Mouse (Mus musculus) B cell, adult 2 months (primary cell): ENCODE data around the gene B2m.

Source experiments
- DNase-seq, 2 experiments: peaks; one replicate each; pipeline ENCODE4 v3.0.0; 2022

Gene B2m

GRCm38 (mm10) chr2:122151221-122151620 lies 3.7 kb downstream of the B2m start:
- no peak for DNase-seq

DNA sequence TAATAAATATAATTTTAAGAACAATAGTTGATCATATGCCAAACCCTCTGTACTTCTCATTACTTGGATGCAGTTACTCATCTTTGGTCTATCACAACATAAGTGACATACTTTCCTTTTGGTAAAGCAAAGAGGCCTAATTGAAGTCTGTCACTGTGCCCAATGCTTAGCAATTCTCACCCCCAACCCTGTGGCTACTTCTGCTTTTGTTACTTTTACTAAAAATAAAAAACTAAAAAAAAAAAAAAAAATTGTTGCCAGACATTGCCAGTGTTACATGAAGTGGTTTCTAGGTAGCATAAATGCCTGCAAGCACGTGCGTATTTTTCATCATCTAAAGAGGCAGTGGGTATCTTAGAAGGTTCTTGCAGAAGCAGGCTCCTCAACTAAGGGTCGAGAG lies 5.4 kb downstream of the B2m start:
- DNase-seq = no peak

GRCm38 (mm10) chr2:122153681-122154365 lies 6.3 kb downstream of the B2m start:
- no peak for DNase-seq

- DNase-seq = no peak
Measured at GRCm38 (mm10) chr2:122154479-122154878, 7.0 kb downstream of the B2m start.

- peak in 1 of 2 experiments; percentile 25 for DNase-seq
Measured at GRCm38 (mm10) chr2:122155292-122155691, 7.8 kb downstream of the B2m start.

GRCm38 (mm10) chr2:122156051-122156700 lies 8.7 kb downstream of the B2m start:
- DNase-seq = peak in 1 of 2 experiments; percentile 29

GRCm38 (mm10) chr2:122157561-122157960 lies 10.1 kb downstream of the B2m start:
- DNase-seq = no peak

DNA sequence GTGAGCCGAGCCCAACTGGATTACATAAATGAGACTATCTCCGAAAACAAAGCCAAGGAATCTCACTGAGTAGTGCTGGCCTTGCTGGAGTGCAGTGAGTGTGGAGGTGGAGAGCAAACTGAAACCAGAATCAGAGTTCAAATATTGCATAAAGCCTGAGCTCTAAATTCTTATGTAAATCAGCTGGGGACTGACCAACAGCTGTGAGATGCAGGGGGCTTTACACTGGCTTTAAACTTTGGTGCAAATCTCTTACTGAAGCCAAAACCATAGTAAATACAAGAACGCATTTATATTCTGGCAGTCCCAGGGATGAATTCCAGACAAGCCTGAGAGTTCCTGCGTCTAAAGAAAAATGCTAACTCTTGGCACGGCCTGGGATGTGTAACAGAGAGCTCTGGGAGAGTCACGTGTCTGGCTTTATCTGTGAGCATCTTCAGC lies 10.9 kb downstream of the B2m start:
- no peak for DNase-seq

DNA sequence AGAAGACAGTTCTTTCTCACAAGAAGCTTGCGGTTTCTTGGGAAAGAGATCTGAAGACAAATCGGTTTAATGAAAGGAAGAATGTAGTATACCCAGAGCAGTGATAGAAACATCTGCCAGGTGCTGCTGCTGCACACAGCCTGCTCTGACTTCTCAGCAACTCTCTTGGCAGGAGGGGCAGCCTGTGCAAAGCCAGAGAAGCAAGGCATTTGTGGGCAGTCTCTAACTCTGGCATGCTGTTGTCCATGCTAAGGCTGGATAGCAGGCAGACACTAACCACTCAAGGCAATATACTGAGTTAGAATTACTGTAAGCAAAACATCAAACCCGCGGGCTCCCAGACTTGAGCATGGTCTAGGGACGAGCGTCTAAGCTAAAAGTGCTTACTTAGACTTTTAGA lies 12.2 kb downstream of the B2m start:
- DNase-seq = no peak

- DNase-seq = peak; percentile 89 to 92
Measured at GRCm38 (mm10) chr2:122160680-122161079, 13.2 kb downstream of the B2m start, which contains the start of gene Trim69. Gene Trim69 (plus strand): TSS chr2:122160700.

GRCm38 (mm10) chr2:122161542-122161941 lies 14.1 kb downstream of the B2m start:
- no peak for DNase-seq

DNA sequence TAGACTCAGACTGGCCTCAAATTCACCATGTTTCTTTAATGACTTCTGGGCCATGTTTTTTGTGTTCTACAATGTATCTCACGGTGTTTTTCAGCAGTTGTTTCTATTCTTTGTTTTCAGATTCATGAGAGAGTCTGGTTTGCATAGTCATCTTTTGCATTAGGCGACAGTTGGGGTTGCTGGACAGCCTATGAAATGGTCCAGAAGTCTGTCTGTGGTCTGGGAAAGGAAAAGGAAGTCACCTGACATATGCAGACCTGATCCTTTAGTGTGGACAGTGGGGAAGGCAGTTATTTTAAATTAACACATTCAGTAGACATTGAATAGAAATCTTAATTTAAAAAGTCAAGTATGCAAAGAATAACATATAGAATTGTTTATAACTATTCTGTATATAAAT lies 15.0 kb downstream of the B2m start:
- DNase-seq = no peak

DNA sequence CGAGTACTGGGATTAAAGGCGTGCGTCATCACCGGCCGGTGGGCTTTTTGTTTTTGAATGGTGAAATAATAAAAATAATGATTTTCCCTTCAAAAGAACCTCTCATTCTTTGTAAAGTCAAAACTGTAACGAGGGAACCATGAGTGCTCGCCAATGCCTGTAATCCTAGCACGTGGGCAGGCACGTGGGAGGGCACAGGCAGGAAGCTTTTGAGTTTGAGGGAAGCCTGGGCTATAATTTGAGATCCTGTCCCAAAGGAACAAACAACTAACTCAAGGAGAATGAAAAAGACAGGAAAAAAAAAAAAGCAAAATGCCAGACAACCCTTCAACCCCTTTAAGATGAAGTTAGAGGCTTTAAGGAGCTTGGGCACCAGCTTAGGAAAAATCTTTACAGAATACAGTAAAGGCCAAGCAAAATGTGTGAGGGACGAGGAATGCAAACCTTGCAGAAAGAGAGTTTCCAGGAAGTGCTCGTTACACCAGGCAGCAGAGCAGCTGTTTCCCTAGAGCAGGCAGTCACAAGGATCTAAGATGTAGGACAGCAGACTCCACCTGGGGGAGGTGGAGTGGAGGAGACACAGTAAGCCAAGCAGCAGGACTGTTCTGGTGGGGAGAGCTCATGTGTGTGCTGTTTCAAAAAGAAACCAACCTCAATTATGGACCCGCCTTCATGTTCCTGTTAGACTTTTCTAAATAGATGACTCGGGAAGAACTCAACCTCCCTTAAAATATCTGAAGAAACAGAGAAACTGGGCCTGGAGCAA lies 16.1 kb downstream of the B2m start:
- DNase-seq = no peak

- peak in 1 of 2 experiments; percentile 23 for DNase-seq
Measured at GRCm38 (mm10) chr2:122164293-122164692, 16.8 kb downstream of the B2m start.

GRCm38 (mm10) chr2:122171292-122171691 lies 23.8 kb downstream of the B2m start:
- DNase-seq = no peak

GRCm38 (mm10) chr2:122172188-122172587 lies 24.7 kb downstream of the B2m start:
- DNase-seq = no peak

GRCm38 (mm10) chr2:122180051-122180822 lies 32.8 kb downstream of the B2m start:
- DNase-seq = no peak

GRCm38 (mm10) chr2:122185086-122185485 lies 37.6 kb downstream of the B2m start:
- DNase-seq = no peak

GRCm38 (mm10) chr2:122186106-122186505 lies 38.6 kb downstream of the B2m start, which contains the start of the genes Patl2 and Terb2:
Gene Patl2 (minus strand): TSS chr2:122186189.
Gene Terb2 (plus strand): TSS chr2:122186272.
- DNase-seq = no peak

DNA sequence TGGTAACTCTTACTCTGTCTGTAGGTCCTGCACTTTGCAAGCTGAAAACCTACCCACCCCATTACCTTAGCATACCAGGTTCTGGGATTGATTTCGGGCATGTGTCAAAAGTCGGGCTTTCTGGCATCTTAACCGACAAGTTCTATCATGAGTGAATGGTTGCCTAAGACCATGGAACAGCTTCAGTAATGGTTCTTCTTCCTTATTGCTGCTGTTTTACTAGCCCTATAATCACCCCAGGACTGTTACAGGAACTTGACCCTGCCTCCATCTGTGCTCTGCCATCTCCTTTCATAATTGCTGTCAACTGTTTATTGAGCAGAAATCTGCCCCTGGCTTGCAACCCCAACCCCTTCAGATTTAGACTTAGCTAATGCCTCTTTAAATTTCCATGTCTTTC lies 39.3 kb downstream of the B2m start:
- no peak for DNase-seq

DNA sequence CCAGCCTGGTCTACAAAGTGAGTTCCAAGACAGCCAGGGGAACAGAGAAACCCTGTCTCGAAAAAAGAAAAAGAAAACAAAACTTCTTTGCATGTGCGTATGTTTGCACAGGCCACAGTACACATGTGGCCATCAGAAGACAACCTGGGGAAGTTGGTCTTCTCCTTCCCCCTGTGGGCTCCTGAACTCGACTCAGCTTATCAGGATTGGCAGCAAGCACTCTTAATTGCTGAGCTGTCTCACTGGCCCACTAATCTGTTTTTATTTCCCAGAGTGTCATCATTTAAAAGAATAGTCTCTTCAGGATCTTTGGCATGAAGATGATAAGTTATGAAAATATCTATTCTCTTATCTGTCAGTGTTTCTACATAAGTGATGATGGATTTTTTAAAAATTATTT lies 44.4 kb downstream of the B2m start:
- no peak for DNase-seq

DNA sequence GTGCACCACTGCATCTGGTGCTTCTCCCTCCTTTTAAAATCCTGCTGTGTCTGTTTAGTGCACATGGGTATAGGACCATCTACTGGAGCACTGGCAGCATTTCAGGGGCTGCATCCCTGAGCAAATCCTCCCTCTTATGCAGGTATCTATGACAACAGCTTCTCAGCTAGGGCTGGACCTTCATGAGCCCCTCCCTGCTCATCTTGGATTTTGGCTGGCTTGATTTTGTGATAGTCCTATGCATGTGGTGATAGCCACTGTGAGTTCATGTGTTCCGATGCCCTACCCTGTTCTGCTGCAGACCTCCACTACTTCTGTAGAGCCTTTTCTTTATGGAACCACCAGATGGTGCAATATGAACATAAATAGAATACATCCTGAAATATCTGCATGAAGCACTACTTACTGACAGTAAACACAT lies 47.0 kb downstream of the B2m start:
- no peak for DNase-seq

- DNase-seq = no peak
Measured at GRCm38 (mm10) chr2:122201501-122201900, 54.0 kb downstream of the B2m start.
